14 mouse cellular contexts compared by ENCODE assay signal in genomic region chr7:109566327-109566726, GRCm38 (mm10). TPM values are rescaled to one million over a fixed set of nuclear protein-coding genes. Genes with fewer than 3 reads are reported as not detected.
"Had no signal": no experiment of that assay in that cellular context is flagged by ENCODE, and none has a peak within 500 bp of the region (broad histone marks: within the 10 kb centered on the region; RNA-seq: fewer than 3 reads in every experiment).

No protein-coding gene starts in this region.

- H3K27me3 ChIP-seq: intestine, embryonic 15.5 days; kidney, embryonic 15.5 days; limb, embryonic 13.5 days; midbrain, embryonic 12.5 days; neural tube, embryonic 13.5 days had no signal

- H3K4me1 ChIP-seq: midbrain, embryonic 12.5 days had no signal

- H3K9ac ChIP-seq: intestine, embryonic 15.5 days; kidney, embryonic 15.5 days; limb, embryonic 13.5 days; midbrain, embryonic 12.5 days; neural tube, embryonic 13.5 days had no signal

- H3K4me3 ChIP-seq: intestine, embryonic 15.5 days; kidney, embryonic 15.5 days; limb, embryonic 13.5 days; midbrain, embryonic 12.5 days; neural tube, embryonic 13.5 days had no signal

- H3K27ac ChIP-seq: intestine, embryonic 15.5 days; kidney, embryonic 15.5 days; limb, embryonic 13.5 days; midbrain, embryonic 12.5 days; neural tube, embryonic 13.5 days had no signal

- DNase-seq: left cerebral cortex, postnatal 4 days; lung, postnatal 14 days; retina, postnatal 1 day; right cerebral cortex, postnatal 4 days; spleen, adult 18-20 months; thymus, adult 2 months; thymus, postnatal 25 days had no signal

- H3K9me3 ChIP-seq: intestine, embryonic 15.5 days; kidney, embryonic 15.5 days; midbrain, embryonic 12.5 days; neural tube, embryonic 13.5 days had no signal

- H3K36me3 ChIP-seq: midbrain, embryonic 12.5 days; neural tube, embryonic 13.5 days had no signal

- ATAC-seq: intestine, embryonic 15.5 days; midbrain, embryonic 16.5 days had no signal

- H3K4me2 ChIP-seq: intestine, embryonic 15.5 days; kidney, embryonic 15.5 days; limb, embryonic 13.5 days; midbrain, embryonic 12.5 days; neural tube, embryonic 13.5 days had no signal

RNA-seq across cellular contexts. Expression of gene Trim66, which starts 58.4 kb away (rescaled TPM):
- total RNA-seq: megakaryocyte-erythroid progenitor cell, adult 5-6 weeks had no signal
- polyA plus RNA-seq: kidney, embryonic 15.5 days had no signal
